Mouse (Mus musculus): ENCODE results near the gene Map6.
"Not testable (repeated sequence)": the region's sequence is repeated elsewhere in the genome, so short reads cannot be mapped to it uniquely, and the experiment has no call there.

Map6 gene

GRCm38 (mm10) chr7:99352526-99353400, 85.5 kb downstream of the Map6 start, which contains the start of gene Serpinh1:
Serpinh1 (minus strand) TSS chr7:99353239.
- DNase-seq (ENCODE audit: low read depth, low spot score) = peak; percentile 42

DNA sequence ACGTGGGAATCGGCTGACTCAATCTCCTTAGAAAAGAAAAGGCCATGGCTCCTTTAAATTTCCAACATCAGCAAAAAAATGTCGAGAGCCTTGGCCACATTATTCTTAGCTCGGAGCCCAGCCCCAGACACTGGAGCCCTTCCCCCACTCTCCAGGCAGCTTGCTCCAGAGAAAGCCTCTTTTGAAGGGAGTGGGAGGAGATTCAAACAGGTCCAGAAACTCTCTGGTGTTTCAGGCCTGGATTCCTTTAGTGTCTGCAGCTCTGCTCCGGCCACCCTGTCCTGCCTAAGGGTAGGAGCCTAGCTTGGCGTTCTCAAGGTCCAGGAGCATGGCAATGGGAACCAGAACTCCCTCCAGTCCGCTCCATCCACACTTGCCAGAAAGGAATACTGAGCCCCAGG, 88.5 kb downstream of the Map6 start:
- DNase-seq (ENCODE audit: low read depth, low spot score) = peak; percentile 67

DNA sequence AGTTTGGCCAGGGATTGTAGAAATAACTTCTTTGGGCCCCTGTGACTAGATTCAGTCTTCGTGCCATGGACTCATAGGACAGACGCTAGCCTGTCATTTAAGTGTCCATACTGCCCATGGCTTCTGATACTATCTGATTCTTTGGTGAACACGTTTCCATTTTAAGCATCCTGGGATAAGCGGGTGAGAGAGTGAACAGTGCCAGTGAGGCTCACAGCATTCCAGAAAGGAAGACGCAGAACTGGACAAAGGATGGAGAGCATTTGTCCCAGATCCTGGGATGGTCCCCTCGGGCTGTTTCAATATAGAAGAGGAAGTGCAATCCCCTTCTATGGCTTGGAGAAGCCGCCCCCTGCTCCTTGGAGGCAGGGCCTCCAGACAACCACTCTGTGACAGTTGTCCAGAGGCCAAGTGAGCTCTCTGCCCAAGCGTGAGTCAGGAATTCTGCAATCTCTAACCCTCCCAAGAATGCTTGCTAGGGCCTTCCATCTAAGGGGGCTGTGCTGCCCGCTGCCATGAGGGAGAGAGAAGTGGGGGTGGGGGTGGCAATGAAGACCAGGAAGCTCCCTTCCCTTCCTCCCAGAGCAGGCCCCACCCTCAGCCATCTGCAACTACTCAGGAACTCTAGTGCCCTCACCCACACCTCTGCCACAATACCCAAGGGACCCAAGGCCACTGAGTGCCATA, 89.1 kb downstream of the Map6 start:
- DNase-seq (ENCODE audit: low read depth, low spot score) = no peak

DNA sequence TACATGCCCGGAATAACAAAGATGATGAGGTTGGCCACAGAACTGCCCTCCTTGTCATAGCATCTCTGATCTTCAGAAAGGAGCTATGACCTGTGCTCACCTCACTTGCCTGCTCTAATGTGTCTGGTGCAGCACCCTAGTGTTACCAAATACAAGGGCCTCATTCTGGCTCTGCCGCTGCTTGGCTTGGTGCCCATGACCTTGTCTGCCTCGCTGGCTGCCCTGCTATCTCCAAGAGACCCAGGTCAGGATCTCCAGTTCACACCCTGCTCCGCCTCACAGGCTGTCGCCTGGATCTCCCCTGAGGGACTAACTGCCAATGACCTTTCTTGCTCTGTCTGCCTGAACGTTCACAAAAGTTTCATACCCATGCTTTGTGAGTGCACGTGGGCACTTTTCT, 90.0 kb downstream of the Map6 start:
- no peak for DNase-seq (ENCODE audit: low read depth, low spot score)

- DNase-seq (ENCODE audit: low read depth, low spot score) = no peak
Observed at GRCm38 (mm10) chr7:99358371-99358770, 91.1 kb downstream of the Map6 start.

DNA sequence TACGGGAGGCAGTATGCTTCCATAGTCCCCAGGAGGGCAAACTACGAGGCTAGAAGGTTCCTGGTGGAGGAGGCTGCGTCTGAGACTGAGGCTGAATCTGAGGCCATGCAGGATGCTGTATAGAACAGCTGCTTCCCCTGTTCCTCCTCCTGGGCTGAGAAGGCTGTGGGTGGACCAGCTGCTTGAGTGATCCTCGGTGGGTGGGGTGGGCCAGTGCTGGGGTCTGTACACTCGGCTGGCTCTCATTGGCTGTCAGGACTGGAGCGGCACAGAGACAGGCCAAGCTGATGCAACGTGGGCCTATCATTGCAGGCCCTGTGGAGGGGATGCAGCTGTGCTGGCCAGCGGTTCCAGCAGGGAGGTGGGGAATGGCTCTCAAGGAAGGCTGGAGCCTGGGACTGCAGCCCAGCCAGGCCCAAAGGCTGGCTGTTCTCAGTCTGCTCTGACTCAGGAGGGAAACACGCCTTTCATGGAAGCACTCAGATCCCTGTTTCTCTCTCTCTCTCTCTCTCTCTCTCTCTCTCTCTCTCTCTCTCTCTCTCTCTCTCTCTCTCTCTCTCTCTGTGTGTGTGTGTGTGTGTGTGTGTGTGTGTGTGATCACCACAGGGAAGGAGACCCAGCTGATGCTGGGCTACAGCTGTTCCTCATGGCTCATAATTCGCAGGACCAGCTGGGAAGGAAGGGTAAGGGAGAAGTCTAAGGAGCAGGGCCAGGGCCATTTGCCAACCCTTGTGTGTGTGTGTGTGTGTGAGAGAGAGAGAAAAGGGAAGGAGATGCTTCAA, 93.0 kb downstream of the Map6 start:
- DNase-seq (ENCODE audit: low read depth, low spot score) = peak; percentile 79

DNA sequence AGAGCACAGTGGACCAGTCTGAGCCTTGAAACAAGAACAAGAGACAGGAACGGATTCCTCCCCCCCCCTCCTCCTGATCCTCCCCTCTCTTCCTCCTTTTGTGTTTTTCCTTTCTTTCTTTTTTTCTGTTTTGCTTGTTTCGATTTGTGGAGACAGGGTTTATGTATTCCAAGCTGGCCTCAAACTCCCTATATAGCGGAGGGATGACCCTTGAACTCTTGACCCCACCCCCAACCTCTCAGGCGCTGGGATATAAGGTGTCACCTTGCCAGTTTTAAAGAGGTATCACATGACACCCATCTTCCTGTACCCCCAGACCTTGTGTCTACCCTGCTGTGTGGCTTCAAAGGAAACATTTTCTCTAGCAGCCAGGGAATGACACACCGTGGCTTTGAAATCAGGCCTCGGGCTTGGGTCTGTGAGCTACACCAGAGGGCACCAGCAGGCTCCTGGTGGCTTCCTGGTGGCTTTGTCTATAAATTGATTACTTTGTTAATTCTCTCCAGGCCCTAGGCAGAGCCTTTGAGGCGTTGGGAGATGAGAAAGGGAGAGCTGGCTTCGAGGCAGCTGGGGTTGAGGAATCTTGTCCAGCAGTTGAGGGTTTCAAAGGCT, 93.7 kb downstream of the Map6 start:
- peak; percentile 44 for DNase-seq (ENCODE audit: low read depth, low spot score)

DNA sequence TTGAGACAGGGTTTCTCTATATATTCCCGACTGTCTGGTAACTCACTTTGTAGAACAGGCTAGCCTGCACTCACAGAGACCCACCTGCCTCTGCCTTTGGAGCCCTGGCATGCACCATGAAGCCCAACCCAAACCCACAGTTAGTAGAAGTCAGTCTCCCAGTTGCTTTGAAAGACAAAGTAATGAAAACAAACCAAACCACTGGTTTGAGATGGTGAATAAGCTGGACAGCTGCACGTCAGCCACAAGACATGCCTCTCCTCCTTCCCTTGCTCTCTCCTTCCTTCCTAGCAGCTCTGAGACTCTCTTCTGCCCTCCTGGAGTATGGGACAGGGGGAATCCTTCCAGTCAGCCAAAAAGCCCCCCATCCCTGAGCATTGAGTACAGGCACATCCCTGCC, 94.9 kb downstream of the Map6 start:
- no peak for DNase-seq (ENCODE audit: low read depth, low spot score)

- peak; percentile 76 for DNase-seq (ENCODE audit: low read depth, low spot score)
Observed at GRCm38 (mm10) chr7:99365069-99365468, 97.8 kb downstream of the Map6 start.

DNA sequence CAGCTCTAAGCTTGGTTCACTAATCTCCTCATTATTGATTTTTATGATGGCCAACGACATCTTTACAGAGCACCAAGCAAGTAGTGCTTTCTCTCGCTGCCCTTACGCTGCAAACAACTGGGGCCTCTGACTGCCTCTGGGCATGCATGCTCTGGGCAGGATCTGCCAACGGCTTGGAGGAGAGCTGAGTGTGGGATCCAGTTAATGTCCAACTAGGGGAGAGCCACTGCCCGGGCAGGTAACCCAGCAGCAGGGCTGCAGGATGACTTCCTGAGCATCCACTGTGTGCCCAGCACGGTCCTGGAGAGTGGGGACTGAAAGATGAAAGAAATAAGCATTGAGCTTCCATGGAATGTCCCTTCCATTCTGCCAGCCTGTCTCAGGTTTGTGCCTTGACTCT, 99.5 kb downstream of the Map6 start:
- DNase-seq (ENCODE audit: low read depth, low spot score) = no peak

DNA sequence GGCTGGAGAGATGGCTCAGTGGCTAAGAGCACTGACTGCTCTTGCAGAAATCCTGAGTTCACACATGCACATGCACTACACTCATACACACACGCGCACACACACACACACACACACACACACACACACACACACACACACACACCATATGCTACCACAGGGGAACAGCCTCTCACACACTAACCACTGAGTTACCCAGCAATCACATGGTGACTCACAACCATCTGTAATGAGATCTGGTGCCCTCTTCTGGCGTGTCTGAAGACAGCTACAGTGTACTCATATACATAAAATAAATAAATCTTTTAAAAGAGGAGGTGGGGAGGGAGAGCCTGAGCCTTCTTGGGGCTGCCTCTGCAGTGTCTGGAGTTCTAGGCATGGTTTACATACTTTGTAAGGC, 107.1 kb downstream of the Map6 start:
- DNase-seq (ENCODE audit: low read depth, low spot score) = not testable (repeated sequence)

DNA sequence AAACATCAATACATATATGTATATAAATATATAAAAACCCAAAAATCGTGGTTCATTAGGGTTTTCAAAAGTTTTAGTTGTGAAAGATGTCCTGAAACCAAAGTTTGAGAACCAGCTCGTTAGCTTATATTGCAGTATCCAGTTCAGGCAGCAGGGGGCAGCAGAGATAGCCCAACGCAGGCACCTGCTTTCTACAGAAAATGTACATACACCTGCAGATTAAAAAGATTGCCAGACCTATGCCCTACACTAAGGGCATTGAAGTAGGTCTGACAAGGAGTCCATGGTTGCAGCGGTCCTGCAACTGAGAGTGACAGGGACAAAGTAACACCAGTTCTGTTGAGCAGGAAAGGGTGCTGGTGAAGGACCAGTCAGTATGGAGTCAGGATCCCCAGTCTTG, 108.2 kb downstream of the Map6 start:
- peak; percentile 46 for DNase-seq (ENCODE audit: low read depth, low spot score)

- no peak for DNase-seq (ENCODE audit: low read depth, low spot score)
Observed at GRCm38 (mm10) chr7:99378870-99379269, 111.6 kb downstream of the Map6 start.

DNA sequence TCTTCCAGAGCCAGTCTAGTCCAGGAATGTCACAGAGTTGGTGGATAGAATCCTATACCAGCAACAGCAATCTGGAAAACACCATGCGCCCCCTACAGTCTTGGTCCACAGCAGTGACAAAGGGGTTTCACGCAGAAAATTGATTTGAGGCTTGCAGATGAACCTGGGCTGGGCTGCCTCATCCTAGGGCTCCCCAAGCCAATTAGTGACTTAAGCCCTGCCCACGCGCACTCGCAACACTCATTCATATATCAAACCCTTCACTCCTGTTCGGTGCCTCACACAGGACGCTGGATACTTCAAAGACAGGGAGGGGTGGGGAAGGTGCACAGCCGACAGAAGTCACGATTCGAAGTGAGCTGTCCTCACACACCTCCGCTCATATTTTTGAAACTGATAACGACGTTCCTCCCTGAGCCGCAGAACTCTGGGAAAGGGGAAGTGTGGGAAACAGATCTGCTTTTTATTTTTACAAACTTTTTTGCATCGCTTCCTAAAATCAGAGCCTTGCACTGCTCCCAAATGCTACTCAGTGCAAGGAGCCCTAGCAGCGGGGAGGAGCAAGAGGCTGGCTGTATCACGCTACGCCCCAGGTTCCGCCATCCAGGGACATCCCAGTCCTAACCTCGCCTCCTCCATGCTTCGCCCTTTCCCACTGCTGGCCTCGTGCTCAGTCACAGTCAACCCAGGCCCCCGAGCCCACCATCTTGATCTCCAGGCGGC, 113.4 kb downstream of the Map6 start:
- peak; percentile 79 for DNase-seq (ENCODE audit: low read depth, low spot score)

GRCm38 (mm10) chr7:99381214-99382087, 114.2 kb downstream of the Map6 start, which contains the start of gene Gdpd5:
Gdpd5 (plus strand) TSS chr7:99381414.
- DNase-seq (ENCODE audit: low read depth, low spot score) = peak; percentile 95

- DNase-seq (ENCODE audit: low read depth, low spot score) = no peak
Observed at GRCm38 (mm10) chr7:99382088-99383000, 115.1 kb downstream of the Map6 start.

- no peak for DNase-seq (ENCODE audit: low read depth, low spot score)
Observed at GRCm38 (mm10) chr7:99383246-99383645, 116.0 kb downstream of the Map6 start.

DNA sequence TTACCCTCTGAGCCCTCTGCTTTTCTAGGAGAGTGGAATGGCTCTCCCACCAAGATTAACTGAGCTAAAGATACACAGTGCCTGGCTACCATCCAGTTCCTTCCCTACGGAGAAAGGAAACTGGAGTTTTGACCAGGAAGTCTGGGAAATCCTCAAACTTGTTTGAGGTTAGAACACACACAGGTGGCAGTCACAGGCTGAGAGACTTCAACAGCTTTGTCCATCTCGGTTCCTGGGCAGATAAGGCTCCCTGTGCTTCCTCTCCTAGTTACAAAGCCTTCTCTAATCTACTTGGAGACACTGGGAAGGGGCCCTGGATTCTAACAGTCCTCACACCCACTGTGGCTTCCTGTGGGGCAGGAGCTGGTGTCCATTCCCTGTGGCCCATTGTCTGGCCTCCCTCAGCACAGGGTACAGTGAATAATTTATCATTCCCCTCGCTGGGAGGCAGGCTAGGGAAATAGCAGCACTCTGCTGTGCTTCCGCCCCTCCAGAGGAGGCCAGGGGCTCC, 116.9 kb downstream of the Map6 start:
- no peak for DNase-seq (ENCODE audit: low read depth, low spot score)

DNA sequence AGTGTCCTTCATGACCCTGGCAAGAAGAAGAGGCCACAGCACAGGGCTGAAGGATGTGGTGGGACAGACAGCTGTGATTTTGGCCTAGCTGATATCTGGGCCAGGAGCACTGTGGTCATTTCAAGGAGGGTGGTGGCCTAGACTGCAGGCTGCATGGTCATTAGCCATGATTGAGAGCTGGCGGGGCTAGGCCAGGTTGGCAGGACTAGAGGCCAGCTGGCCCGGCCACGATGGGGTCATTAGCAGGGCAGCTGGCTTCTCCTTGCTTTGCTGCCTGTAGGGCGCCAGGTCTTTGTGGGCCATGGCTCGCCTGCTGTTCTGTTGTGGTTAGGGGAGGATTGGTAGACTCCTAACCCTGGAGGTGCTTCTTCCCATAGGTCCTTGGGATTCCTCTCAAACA, 118.8 kb downstream of the Map6 start:
- no peak for DNase-seq (ENCODE audit: low read depth, low spot score)
